Mouse (Mus musculus) G1E (cell line): ENCODE measurements around the gene Jdp2. TPM values are rescaled to one million over a fixed set of nuclear protein-coding genes. Genes with fewer than 3 reads are reported as not detected.

ENCODE experiments used
- ATAC-seq: 2 replicates; pipeline ENCODE4 v1.8.0; 2016; ENCODE audit warnings: mild to moderate bottlenecking; ENCODE audit not compliant: insufficient number of reproducible peaks, poor library complexity, low FRiP score, severe bottlenecking; ENCODE audit errors: extremely low read depth
- DNase-seq: peaks from one replicate; pipeline ENCODE4 v3.0.0; 2012; ENCODE audit warnings: low spot score
- H3K27me3 ChIP-seq: 2 replicates; pipeline ENCODE4 v1.6.1; 2012; ENCODE audit warnings: mild to moderate bottlenecking, low read length, inconsistent platforms; ENCODE audit not compliant: insufficient read depth
- H3K36me3 ChIP-seq: replicated peaks from 2 replicates; pipeline ENCODE3; 2012; ENCODE audit warnings: mild to moderate bottlenecking, inconsistent platforms
- H3K4me1 ChIP-seq: 2 replicates; pipeline ENCODE4 v1.6.1; 2012; ENCODE audit warnings: low read depth, low read length, inconsistent platforms, mixed read lengths; ENCODE audit not compliant: insufficient read depth
- H3K4me3 ChIP-seq: 2 replicates; pipeline ENCODE4 v1.5.1; 2012; ENCODE audit warnings: low read depth, mild to moderate bottlenecking, inconsistent platforms, low read length, moderate library complexity, mixed read lengths
- H3K9me3 ChIP-seq: replicated peaks from 2 replicates; pipeline ENCODE4 v1.6.1; 2012; ENCODE audit warnings: inconsistent platforms
- CTCF ChIP-seq: IDR thresholded peaks from 2 replicates; pipeline ENCODE4 v1.5.1; 2012; ENCODE audit warnings: low read depth, low read length, inconsistent platforms, mixed read lengths
- GATA1 ChIP-seq: IDR thresholded peaks from 2 replicates; pipeline ENCODE4 v1.6.1; 2012; ENCODE audit warnings: borderline replicate concordance, low read length, inconsistent platforms, mixed read lengths
- GATA2 ChIP-seq: IDR thresholded peaks from 2 replicates; pipeline ENCODE4 v1.6.1; 2012; ENCODE audit warnings: low read depth, low read length, inconsistent platforms, borderline replicate concordance
- POLR2AphosphoS5 ChIP-seq: IDR thresholded peaks from 2 replicates; pipeline ENCODE4 v1.6.1; 2012; ENCODE audit warnings: low read depth, low read length, inconsistent platforms; ENCODE audit not compliant: insufficient replicate concordance
- TAL1 ChIP-seq: conservative IDR thresholded peaks from 2 replicates; pipeline ENCODE4 v1.6.1; 2012; ENCODE audit warnings: low read depth, low read length, inconsistent platforms, mixed read lengths
- polyA plus RNA-seq: library from polyadenylated mRNA; stranded (reverse); fragments of >175 nt; gene quantifications from 2 replicates; pipeline ENCODE4 v1.2.3, GENCODE M21; 2012
- total RNA-seq, 2 experiments: library from RNA; stranded (forward) in 1 of 2; stranded (reverse) in 1 of 2; fragments of 200-1000 nt in 1 of 2; fragments of >200 nt in 1 of 2; fragmentation: Nextera tagmentation in 1 of 2; gene quantifications; 2 replicates each; pipeline ENCODE4 v1.2.3; 2014 to 2017

The Jdp2 gene
- total RNA-seq (2014; fragmentation: Nextera tagmentation) (not detected in 2 replicates), total RNA-seq (2017) (not detected in 2 replicates), polyA plus RNA-seq (not detected in 2 replicates)

GRCm38 (mm10) chr12:85598611-85599477 lies at the start of gene Jdp2:
TSS of gene Jdp2 (plus strand) at chr12:85599027.
- no peaks in the 10 kb centered on the region for H3K36me3 ChIP-seq
- no peaks in the 10 kb centered on the region for H3K4me1 ChIP-seq
- H3K4me3 ChIP-seq = no peak within 1 kb of the TSS
- ATAC-seq (no peak), DNase-seq (no peak)
- peaks cover 16% of the 10 kb centered on the region; the same call in 1 of the 2 replicates for H3K27me3 ChIP-seq
- TF ChIP-seq TAL1 (no peak), GATA1 (no peak), CTCF (no peak), GATA2 (no peak)
- peaks cover 5% of the 10 kb centered on the region for H3K9me3 ChIP-seq

- no peak for ATAC-seq
- Histone ChIP-seq H3K4me1 (no peaks in the 10 kb centered on the region), H3K36me3 (no peaks in the 10 kb centered on the region), H3K27me3 (peaks cover 19% of the 10 kb centered on the region), H3K9me3 (no peaks in the 10 kb centered on the region), H3K4me3 (no peak overlapping the region)
- no peak for DNase-seq
- no peak for TF ChIP-seq GATA1
- TF ChIP-seq POLR2AphosphoS5 = no peak
- TF ChIP-seq TAL1 = no peak
- no peak for TF ChIP-seq CTCF
- no peak for TF ChIP-seq GATA2
Measured at GRCm38 (mm10) chr12:85549661-85550060, 49.2 kb upstream of the Jdp2 start.

GRCm38 (mm10) chr12:85550435-85550834 lies 48.4 kb upstream of the Jdp2 start:
- no peak overlapping the region for H3K4me3 ChIP-seq
- no peaks in the 10 kb centered on the region for H3K4me1 ChIP-seq
- no peaks in the 10 kb centered on the region for H3K36me3 ChIP-seq
- DNase-seq (peak; percentile 21), ATAC-seq (no peak)
- H3K9me3 ChIP-seq = no peaks in the 10 kb centered on the region
- peaks cover 20% of the 10 kb centered on the region for H3K27me3 ChIP-seq
- no peak for TF ChIP-seq POLR2AphosphoS5
- TF ChIP-seq CTCF = no peak
- no peak for TF ChIP-seq TAL1
- no peak for TF ChIP-seq GATA1
- no peak for TF ChIP-seq GATA2

- DNase-seq (no peak), ATAC-seq (no peak)
- TF ChIP-seq TAL1 (no peak), GATA2 (no peak), GATA1 (no peak), POLR2AphosphoS5 (no peak), CTCF (no peak)
- Histone ChIP-seq H3K4me3 (no peak overlapping the region), H3K9me3 (no peaks in the 10 kb centered on the region), H3K4me1 (no peaks in the 10 kb centered on the region), H3K36me3 (no peaks in the 10 kb centered on the region), H3K27me3 (peaks cover 17% of the 10 kb centered on the region)
Measured at GRCm38 (mm10) chr12:85559299-85559698, 39.5 kb upstream of the Jdp2 start.

- TF ChIP-seq POLR2AphosphoS5 = no peak
- no peak for TF ChIP-seq GATA2
- no peak for TF ChIP-seq CTCF
- Histone ChIP-seq H3K27me3 (peaks cover 22% of the 10 kb centered on the region), H3K9me3 (no peaks in the 10 kb centered on the region), H3K4me3 (no peak overlapping the region), H3K36me3 (no peaks in the 10 kb centered on the region), H3K4me1 (no peaks in the 10 kb centered on the region)
- ATAC-seq (no peak), DNase-seq (no peak)
Measured at GRCm38 (mm10) chr12:85565441-85565840, 33.4 kb upstream of the Jdp2 start.

- DNase-seq = no peak
- ATAC-seq = no peak
- Histone ChIP-seq H3K4me1 (no peaks in the 10 kb centered on the region), H3K9me3 (no peaks in the 10 kb centered on the region), H3K27me3 (peaks cover 31% of the 10 kb centered on the region), H3K36me3 (no peaks in the 10 kb centered on the region), H3K4me3 (no peak overlapping the region)
- no peak for TF ChIP-seq TAL1
- no peak for TF ChIP-seq GATA2
- TF ChIP-seq GATA1 = no peak
- no peak for TF ChIP-seq POLR2AphosphoS5
- TF ChIP-seq CTCF = no peak
Measured at GRCm38 (mm10) chr12:85568298-85568697, 30.5 kb upstream of the Jdp2 start.
